Mouse (Mus musculus) adrenal gland, postnatal 14 days (tissue): ENCODE data around the gene Noc4l. TPM values are rescaled to one million over a fixed set of nuclear protein-coding genes. Genes with fewer than 3 reads are reported as not detected.
A peak's percentile ranks its signal among the peaks of the same experiment; 100 is the strongest.

Experiments
- DNase-seq: peaks from one replicate; pipeline ENCODE4 v3.0.0; 2021; ENCODE audit warnings: mixed read lengths
- long read RNA-seq, 2 experiments: library from polyadenylated mRNA; stranded (forward); transcript quantifications; one replicate each; pipeline ENCODE4 v2.0.0; 2021
- total RNA-seq: library from RNA; stranded (reverse); gene quantifications from 2 replicates; pipeline ENCODE4 v1.2.3, GENCODE M21; 2021

Noc4l gene
- 24.7 and 26.3 TPM in 2 replicates for total RNA-seq
- long read RNA-seq, experiment 1, transcript Noc4l-201 (15 exons, 2,075 nt), result major isoform, 44 of 55 reads
- long read RNA-seq, experiment 1, partial matches to known transcripts, result 6 of 55 reads
- long read RNA-seq, experiment 1, other reads (novel, unspliced or antisense), result 5 of 55 reads
- long read RNA-seq, experiment 2, transcript Noc4l-201 (15 exons, 2,075 nt), result major isoform, 24 of 29 reads
- long read RNA-seq, experiment 2, partial matches to known transcripts, result 1 of 29 reads
- long read RNA-seq, experiment 2, other reads (novel, unspliced or antisense), result 4 of 29 reads

DNA sequence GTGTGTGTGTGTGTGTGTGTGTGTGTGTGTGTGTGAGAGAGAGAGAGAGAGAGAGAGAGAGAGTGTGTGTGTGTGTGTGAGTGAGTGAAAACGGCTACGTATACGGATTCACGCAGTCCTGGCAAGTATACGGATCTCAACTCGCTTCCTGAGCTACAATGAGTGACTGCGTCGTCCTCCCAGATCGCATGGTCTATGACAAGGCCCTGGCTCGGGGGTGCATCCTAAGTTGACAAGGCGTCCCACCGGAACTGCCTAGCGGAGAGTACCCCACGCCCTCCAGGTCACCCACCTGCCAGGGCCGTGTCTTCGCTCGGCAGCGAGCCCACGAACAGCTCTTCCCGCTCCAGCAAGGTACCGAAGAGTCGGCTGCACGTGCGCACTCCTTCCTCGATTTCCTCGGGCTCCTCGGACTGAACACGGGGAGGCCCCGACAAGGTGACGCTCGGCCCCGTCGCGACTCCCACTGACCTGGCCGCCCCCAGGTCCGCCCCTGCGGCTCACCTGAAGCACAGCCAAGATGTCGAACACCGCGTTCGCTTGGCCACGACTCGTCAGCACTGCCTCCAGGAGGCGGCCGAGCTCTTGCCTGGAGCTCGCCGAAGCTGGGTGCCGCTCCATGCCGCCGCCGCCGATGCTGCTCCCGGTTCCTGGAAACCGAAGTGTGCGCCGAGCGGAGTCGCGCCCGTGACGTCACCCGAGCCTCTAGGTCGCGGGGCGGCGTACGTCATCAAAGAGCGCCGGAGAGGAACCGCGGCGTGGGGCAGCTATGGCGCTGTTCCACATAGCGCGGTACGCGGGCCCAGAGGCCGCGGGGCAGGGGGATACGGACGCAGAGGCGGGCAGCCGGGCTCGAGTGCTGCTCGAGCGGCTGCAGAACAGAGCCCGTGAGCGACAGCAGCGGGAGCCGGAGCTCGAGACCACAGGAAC is at the start of gene Noc4l, which contains the start of gene Ddx51:
Gene Noc4l, minus strand, starts transcription at position 699 of the 930 bp plus-strand sequence.
Gene Ddx51, plus strand, starts transcription at position 733 of the 930 bp plus-strand sequence.
- peak; percentile 97 for DNase-seq

DNA sequence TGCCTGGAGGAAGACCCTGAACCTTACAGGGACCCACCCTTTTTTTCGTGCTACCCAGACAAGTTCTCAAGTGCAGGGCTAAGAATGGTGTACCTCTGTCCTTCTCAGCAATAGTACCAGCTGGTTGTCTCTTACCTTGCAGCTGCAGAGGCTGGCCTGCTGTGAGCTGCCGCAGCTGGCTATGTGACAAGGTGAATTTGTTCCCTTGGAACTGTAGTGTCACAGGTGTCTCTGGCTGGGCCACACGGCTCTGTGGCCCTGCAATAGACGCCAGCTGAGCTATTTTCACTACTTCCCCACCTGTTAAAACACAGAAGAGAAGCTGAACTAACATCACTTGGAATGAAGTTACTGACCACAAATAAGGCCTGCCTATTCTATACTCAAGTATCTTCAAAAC is 45.4 kb upstream of the Noc4l start:
- DNase-seq, result no peak

DNA sequence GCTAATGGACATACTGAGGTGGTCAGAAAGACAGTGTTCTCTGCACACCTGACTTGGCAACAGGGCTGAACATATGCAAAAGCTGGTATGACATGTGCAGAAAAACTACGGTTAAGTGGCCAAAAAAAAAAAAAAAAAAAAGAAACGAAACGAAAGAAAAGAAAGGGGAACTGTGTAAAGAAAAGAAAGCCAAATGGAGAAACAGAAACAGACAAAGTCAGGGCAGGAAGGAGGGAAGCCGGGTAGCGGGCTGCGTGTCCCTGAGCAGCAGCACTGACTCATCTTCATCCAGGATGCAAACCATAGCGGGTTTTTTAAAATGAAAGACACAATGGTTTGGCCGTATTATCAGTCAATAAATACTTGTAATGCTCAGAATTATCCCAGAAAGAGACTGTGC is 28.8 kb upstream of the Noc4l start:
- peak; percentile 16 for DNase-seq

DNA sequence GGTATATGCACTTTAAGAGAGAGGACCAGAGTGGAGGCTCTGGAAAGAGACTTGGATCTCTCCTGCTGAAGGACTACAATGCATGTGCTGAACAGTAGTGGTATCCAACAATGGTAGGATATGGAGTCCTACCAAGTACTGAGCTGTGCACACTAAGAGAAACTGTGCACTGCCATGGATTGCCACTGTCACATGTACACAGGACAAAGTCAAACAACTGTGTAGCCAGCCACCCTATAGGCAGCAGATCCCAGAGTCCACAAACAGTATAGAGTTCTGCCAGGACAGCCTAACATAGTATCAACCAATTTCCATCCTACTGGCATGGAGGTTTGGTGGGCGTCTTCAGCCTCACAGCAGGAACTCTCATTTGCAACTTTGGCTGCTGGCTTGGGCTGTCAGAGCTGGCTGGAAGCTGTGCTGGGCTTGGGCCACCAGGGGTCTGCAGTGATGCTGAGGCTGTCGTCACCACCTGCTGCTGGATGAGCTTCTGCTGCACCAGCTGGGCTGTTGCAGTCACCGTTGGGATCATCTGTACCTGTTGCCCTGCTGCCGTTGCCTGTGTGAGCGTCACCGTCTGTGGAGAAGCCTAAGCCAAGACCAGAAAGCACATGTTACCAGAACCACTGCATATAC is 12.4 kb upstream of the Noc4l start:
- DNase-seq, result no peak

DNA sequence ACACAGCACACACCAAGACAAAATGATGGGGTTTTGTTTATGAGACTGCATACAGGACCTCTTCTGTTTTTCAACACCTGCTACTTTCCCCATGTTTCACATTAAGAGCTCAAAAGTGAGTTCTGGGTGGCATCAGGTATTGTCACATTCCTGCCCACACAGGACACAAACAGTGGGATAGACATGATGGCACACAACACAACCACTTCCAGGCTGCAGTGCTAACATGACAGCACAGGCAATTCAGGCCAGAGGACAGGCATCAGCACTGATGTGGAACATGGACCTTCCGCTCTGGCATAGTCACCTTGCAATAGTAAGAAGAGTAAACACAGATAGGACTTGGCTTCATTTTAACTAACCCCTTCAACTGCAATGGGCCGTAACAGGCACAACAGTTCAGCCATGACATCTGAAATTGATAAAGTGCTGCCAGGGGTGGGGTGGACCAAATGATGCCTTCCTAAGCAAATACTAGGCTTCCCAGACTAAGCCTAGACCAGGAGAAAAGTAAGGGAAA is 11.6 kb upstream of the Noc4l start:
- DNase-seq, result no peak

DNA sequence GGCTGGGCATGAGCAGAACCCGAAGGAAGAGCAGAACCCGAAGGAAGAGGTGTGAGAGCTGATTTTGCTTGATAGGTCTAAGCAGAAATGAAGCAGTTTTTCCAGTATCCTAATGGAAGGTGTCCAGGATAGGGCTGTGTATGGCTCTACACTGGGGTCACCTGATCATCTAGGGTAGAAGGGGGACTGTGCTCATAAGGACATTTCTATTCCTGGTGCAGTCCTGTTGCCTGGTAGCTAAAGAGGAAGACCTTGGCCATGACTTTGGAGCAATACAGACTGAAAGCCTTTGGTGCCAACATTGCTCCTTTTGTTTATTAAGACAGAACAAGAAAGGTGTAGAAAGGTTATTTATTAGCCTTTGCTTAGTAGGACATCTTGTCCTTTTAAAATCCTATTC is 10.8 kb upstream of the Noc4l start:
- DNase-seq, result no peak

DNA sequence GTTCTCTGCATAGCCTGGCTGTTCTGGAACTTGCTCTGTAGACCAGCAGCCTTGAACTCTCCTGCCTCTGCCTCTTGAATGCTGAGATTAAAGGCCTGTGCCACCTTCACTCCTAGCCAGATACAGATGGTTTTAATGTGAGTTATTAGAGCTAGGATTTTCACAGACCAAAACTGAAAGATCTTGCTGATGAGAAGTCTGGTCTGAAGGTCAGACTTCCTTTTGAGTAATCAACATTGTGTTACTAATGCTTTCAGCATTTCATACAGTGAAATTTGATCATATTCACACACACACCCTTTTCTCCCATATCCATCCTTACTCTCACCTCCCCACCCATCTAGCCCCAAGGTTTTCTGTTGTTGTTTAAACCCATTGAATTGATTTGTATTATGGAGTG is 6.5 kb upstream of the Noc4l start:
- no peak for DNase-seq

DNA sequence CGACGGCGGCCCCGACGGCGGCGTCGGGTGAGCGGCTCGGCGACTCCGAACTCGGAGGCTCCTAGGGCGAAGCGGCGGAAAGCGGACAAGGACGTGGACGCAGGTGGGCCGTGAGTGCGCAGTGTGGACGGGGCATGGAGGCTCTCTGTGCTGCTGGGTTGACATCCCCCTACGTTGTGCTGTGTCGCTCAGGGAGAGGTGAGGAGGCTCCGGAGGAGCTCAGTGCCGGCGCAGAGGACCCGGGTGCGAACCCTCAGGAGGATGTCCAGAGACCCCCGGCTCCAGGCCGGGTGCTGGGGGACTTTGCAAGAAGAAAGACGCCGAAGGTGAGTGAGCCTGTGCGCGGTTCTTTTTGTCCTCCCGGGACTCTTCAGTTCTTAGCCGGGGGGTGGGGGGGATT is 469 bp upstream of the Noc4l start:
- DNase-seq, result no peak

DNA sequence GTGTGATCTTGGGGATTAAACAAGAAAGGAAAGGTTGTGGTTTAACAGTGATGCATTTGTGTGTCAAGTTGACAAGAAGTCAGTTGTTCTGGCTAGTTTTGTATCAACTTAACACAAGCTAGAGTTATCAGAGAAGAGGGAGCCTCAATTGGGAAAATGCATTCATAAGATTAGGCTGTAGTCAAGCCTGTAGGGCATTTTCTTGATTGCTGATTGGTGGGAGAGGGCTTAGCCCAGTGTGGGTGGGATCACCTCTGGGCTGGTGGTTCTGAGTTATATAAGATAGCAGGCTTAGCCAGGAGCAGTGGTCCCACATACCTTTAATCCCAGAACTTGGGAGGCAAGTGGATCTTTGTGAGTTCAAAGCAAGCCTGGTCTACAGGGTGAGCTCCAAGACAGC is 6.8 kb downstream of the Noc4l start:
- no peak for DNase-seq

DNA sequence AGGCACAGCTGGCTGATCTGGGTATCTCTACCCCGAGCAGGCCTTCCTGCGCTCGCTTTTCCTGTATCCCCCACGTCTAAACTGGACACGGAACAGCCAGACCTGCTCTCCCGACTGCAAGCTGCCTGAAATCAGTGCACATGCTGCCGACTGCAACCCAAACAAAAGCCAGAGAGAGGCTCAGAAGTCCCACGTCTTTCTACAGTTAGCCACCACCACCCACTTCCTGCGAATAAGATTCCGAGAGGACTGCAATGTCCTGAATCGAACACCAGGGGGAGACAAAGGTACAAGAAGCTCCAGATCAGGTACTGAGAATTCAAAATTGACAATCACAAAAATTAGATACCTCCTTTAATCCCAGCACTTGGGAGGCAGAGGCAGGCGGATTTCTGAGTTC is 13.8 kb downstream of the Noc4l start:
- peak; percentile 78 for DNase-seq

DNA sequence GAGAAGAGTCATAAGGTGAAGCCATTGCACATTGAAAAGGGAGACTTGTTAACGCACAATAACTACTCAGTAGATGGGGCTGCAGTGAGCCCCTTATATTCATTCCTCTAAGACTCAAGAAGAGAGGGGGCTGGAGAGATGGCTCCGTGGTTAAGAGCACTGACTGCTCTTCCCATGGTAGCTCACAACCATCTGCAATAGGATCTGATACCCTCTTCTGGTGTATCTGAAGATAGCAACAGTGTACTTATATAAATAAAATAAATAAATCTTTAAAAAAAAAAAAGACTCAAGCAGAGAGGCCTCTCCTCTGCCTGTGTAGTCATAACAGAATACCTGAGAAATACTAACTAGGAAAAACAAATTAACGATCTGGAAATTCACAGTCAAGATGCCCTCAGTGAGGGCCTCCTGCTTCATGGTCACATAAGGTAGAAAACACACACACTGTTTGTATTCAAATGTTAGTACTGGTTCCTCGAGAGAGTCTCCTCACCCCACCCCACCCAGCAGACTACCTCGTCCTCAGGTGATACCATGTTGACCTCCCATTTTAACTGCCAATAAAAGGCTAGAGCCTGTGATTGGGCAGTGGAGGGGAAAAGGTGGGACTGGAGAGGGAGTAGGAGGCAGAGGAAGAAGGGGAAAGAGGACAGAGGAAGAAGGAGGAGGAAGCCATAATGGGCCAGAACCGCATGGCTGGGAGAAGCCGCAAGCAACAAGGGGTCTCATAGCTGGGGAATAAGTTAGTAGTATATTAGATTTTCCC is 14.7 kb downstream of the Noc4l start:
- no peak for DNase-seq

DNA sequence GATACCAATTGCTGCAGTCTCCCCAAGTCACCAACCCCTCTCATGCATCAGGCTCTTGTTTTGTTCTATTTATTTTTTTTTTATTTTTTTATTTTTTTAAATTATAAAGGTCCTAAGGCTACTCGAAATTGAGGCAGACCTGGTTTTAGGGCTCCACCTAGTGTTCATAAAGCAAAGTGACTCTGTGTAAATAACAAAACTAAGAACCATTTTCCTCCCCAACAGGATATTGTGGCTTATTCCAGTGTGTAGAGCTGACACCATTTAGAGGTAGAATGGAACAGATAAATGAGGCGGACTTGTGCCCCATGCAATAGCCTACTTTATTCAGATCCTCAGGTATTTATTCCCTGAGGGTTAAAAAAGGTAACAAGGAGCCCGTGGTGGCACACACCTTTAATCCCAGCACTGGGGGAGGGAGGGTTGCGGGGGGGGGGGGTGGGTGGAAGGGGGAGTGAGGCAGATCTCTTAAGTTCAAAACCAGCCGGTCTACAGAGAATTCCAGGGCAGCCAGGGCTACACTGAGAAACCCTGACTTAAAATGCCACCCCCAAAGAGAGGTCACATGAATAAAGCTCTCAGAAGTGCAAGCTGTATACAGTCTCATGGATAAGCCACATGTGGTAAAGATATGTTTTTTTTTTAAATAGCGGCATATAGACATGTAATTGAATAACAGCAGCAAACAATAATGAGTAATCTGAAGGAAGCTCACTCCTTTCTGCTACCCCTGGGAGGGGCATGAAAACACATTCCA is 17.1 kb downstream of the Noc4l start:
- DNase-seq, result peak; percentile 27

DNA sequence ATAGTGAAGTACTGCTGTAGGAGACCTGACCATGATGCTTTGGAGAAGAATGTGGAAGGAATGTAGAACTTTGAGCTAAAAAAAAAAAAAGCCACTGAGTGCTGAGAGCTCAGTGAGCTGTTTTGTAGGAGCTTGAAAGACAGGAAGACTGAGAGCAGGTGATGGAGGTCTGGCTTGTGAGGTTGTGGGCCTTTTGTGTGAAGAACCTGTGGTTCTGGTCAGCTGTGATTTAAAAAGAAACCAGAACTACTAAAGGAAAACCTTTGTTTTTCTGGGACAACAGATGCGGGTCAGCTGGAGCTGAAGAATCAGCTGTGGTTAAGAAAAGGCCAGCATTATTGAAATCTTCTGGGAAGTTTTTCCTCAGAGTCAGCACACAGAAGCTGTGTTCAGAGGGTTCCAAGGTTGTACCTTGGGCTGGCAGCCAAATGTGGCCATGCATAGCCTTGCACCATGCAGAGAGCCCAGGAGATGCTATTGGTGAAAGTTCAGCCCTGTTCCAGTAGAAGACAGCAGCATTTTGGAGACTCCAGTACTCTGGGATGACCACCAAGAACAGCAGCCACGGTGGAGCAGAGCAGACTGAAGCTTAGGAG is 23.6 kb downstream of the Noc4l start:
- peak; percentile 86 for DNase-seq

DNA sequence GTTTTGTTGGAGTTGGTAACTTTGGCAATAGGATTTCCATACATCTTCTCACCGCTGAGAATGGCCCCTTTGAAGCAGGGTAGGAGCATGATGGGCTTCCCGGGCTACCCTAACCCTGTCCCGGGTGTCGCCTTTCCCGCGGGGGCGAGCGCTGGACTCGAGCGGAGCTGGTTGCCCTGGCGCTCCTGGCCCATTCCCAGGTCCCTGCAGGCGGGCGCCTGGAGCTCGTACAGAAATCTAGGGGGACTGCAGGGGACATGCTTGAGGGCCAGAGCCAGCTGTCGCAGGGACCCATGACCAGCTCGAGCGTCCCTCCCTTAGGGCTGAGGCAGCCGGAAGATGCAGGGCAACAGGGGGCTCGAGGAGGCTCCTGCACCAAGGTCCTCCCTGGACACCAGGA is 25.1 kb downstream of the Noc4l start:
- DNase-seq, result no peak

DNA sequence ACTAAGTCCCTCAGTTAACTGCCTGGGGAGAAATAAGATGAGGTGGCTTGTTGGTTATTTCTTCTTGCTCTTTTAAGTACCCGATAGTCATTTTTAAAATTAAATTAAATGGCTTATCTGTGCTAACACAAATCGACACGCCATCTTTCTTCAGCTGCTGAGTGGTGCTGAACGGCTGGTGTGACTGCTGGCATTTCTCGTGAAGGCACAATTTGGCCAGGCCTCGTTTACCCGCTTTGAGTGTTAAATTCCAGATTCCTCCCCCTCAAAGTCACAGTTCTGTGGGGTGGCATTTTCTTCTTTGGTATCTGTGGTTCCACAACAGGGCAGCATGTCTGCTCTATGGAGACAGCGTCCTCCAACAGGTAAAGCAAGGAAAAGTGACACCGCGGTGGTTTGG is 25.9 kb downstream of the Noc4l start:
- DNase-seq, result no peak

DNA sequence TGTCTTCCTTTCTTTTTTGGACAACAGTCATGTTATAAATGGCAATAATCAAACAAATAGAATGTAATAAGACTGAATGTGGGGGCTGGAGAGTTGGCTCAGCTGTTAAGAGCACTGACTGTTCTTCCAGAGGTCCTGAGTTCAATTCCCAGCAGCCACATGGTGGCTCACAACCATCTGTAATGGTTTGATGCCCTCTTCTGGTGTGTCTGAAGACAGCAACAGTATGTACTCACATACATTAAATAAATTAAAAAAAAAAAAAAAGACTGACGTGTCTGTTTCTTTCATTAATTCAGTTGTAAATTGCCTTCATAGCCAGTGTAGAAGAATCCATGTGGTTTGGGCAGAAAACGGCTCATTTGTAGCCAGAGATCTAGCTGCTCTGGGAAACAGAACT is 28.9 kb downstream of the Noc4l start:
- no peak for DNase-seq

DNA sequence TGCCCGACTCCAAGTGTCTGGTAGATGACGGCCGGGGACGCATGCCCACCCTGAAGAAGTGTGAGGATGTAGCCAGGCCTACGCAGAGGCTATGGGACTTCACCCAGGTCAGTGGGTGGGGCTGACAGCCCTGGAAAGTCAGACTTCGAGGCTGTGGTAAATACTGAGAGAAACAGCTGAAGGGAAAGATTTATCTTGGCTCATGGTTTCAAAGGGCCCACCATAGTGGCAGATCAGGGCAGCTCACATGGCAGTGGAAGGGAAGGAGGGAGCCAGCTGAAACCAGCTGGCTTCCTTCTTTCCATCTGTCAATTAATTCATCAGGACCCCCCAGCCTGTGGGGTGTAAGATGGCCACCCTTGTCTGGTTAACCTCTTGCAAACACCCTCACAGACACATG is 34.0 kb downstream of the Noc4l start:
- DNase-seq, result no peak

DNA sequence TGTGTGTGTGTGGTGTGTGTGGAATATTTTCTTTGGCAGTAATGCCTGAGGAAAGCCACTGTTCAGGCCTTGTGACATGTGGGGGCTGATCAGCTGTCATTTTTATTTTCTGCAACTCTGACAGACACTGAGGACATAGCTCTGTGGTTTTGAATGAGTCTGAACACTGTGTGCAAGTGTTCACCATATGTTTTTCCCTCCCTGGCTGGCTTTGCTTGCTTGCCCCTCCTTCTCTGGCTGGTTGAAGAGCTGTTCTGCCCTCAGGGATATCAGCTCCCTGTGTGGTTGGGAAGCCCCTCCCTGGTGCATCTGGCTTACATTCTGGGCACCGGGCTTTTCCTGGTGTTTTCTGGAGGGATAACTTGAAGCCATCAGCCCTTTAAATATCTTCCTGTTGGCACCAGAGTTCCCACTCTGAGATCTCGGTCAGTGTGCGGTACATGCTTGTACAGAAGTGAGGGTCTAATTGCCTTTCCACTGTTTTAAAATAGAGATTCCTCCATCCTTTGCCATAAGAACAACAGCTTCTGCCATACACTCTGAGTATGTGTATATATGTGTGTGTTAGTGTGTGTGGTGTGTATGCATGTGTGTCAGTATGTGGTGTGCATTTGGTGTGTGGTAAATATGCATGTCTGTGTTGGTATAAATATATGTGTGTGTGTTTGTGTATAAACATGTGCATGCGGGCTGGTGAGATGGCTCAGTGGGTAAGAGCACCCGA is 41.6 kb downstream of the Noc4l start:
- DNase-seq, result no peak

DNA sequence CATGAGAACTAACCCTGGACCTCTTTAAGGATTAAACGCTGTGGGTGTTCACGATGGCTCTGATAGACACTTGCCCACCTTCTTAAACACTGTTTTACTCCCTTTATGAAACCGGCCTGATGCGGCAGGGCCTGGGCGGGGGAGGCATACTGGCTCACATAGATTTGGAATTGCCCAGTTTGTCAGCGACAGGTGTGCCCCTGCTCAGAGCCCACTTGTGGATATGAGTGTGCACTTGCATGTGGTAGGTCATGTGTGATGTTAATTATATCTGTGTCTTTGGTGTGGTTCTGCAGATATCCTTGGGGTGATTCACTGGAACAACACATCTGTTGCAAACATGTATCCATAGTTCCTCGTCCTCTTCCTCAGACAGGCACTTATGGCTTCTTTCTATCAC is 42.7 kb downstream of the Noc4l start:
- no peak for DNase-seq

DNA sequence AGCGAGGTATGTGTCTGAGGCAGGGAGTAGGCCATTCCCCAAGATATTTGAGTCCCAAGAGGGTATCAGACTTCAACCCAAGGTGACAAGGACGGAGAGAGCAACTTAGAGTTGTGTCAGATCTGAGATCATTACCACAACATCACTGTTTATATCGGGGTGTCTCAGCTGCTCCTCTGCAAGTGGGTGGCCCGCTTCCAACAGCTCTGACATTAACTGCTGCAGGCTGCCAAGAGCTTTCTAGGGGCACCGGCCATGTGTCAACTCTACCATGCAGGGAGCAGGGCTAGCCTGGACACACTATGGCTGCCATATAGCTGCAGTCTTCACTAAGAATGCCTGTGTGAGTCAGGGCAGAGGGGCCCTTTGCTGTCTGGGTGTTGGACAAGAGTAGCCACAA is 43.3 kb downstream of the Noc4l start:
- no peak for DNase-seq
